Mouse (Mus musculus): ENCODE data around the gene Cyp21a1. TPM values are rescaled to one million over a fixed set of nuclear protein-coding genes. Genes with fewer than 3 reads are reported as not detected.
"Not testable (repeated sequence)": the region's sequence is repeated elsewhere in the genome, so short reads cannot be mapped to it uniquely, and the experiment has no call there.

Cyp21a1 gene
- polyA plus RNA-seq, 1 experiment from 2014 or later = not detected

GRCm38 (mm10) chr17:34803367-34803766 lies 994 bp downstream of the Cyp21a1 start:
- WGBS = 93% methylated on average over 6 of the region's 6 CpGs
- H3K36me3 ChIP-seq; H3K27me3 ChIP-seq; ATAC-seq (ENCODE audit: insufficient number of reproducible peaks, insufficient read depth, low FRiP score, low TSS enrichment, low read depth); H3K4me1 ChIP-seq (replicated peaks); H3K27ac ChIP-seq; H3K4me3 ChIP-seq (replicated peaks); H3K9ac ChIP-seq (replicated peaks); H3K4me2 ChIP-seq; H3K9me3 ChIP-seq: not testable (repeated sequence)

GRCm38 (mm10) chr17:34802756-34803155 lies 1.6 kb downstream of the Cyp21a1 start:
- not testable (repeated sequence) for H3K4me1 ChIP-seq (replicated peaks); H3K27me3 ChIP-seq; H3K9me3 ChIP-seq; H3K27ac ChIP-seq; H3K9ac ChIP-seq (replicated peaks); H3K4me3 ChIP-seq (replicated peaks); H3K36me3 ChIP-seq; H3K4me2 ChIP-seq; ATAC-seq (ENCODE audit: insufficient number of reproducible peaks, insufficient read depth, low FRiP score, low TSS enrichment, low read depth)
- 85% methylated on average over 9 of the region's 9 CpGs for WGBS

GRCm38 (mm10) chr17:34800781-34801305 lies 3.5 kb downstream of the Cyp21a1 start:
- H3K4me1 ChIP-seq (replicated peaks); H3K27me3 ChIP-seq; H3K9ac ChIP-seq (replicated peaks); H3K4me3 ChIP-seq (replicated peaks); H3K9me3 ChIP-seq; H3K4me2 ChIP-seq; H3K36me3 ChIP-seq; ATAC-seq (ENCODE audit: insufficient number of reproducible peaks, insufficient read depth, low FRiP score, low TSS enrichment, low read depth); H3K27ac ChIP-seq: not testable (repeated sequence)
- 93% methylated on average over 16 of the region's 16 CpGs for WGBS

GRCm38 (mm10) chr17:34799531-34799925 lies 4.8 kb downstream of the Cyp21a1 start:
- no peaks in the 10 kb centered on the region for H3K27me3 ChIP-seq
- no peak overlapping the region for H3K9ac ChIP-seq (replicated peaks)
- no peaks in the 10 kb centered on the region for H3K4me1 ChIP-seq (replicated peaks)
- H3K36me3 ChIP-seq = no peaks in the 10 kb centered on the region
- H3K4me3 ChIP-seq (replicated peaks) = no peak overlapping the region
- no peak overlapping the region for H3K4me2 ChIP-seq
- H3K9me3 ChIP-seq = no peaks in the 10 kb centered on the region
- no peak for ATAC-seq (ENCODE audit: insufficient number of reproducible peaks, insufficient read depth, low FRiP score, low TSS enrichment, low read depth)
- H3K27ac ChIP-seq = no peak overlapping the region
- WGBS = 93% methylated on average over 4 of the region's 4 CpGs

- Histone ChIP-seq H3K9ac (replicated peaks) (no peak overlapping the region), H3K36me3 (no peaks in the 10 kb centered on the region), H3K4me2 (no peak overlapping the region), H3K4me3 (replicated peaks) (no peak overlapping the region), H3K4me1 (replicated peaks) (no peaks in the 10 kb centered on the region), H3K9me3 (no peaks in the 10 kb centered on the region), H3K27me3 (no peaks in the 10 kb centered on the region), H3K27ac (no peak overlapping the region)
- no peak for ATAC-seq (ENCODE audit: insufficient number of reproducible peaks, insufficient read depth, low FRiP score, low TSS enrichment, low read depth)
- WGBS = 91% methylated on average over 14 of the region's 17 CpGs
These were observed 5.4 kb downstream of the Cyp21a1 start for GRCm38 (mm10) chr17:34798866-34799530.

GRCm38 (mm10) chr17:34798071-34798470 lies 6.3 kb downstream of the Cyp21a1 start:
- H3K4me2 ChIP-seq; H3K4me1 ChIP-seq (replicated peaks); H3K4me3 ChIP-seq (replicated peaks); H3K36me3 ChIP-seq; ATAC-seq (ENCODE audit: insufficient number of reproducible peaks, insufficient read depth, low FRiP score, low TSS enrichment, low read depth); H3K27ac ChIP-seq; H3K9ac ChIP-seq (replicated peaks); H3K9me3 ChIP-seq; H3K27me3 ChIP-seq: not testable (repeated sequence)
- 75% methylated on average over 7 of the region's 7 CpGs for WGBS

GRCm38 (mm10) chr17:34797211-34797995 lies 7.0 kb downstream of the Cyp21a1 start:
- H3K9ac ChIP-seq (replicated peaks); H3K4me3 ChIP-seq (replicated peaks); H3K9me3 ChIP-seq; H3K27ac ChIP-seq; H3K4me2 ChIP-seq; H3K4me1 ChIP-seq (replicated peaks); ATAC-seq (ENCODE audit: insufficient number of reproducible peaks, insufficient read depth, low FRiP score, low TSS enrichment, low read depth); H3K36me3 ChIP-seq; H3K27me3 ChIP-seq: not testable (repeated sequence)
- WGBS = 87% methylated on average over 10 of the region's 10 CpGs

GRCm38 (mm10) chr17:34796311-34797140 lies 7.8 kb downstream of the Cyp21a1 start:
- Histone ChIP-seq H3K9ac (replicated peaks) (no peak overlapping the region), H3K4me3 (replicated peaks) (no peak overlapping the region), H3K27ac (no peak overlapping the region), H3K36me3 (no peaks in the 10 kb centered on the region), H3K4me1 (replicated peaks) (no peaks in the 10 kb centered on the region), H3K9me3 (peaks cover 8% of the 10 kb centered on the region; the same call in 1 of the 2 replicates), H3K27me3 (no peaks in the 10 kb centered on the region), H3K4me2 (no peak overlapping the region)
- WGBS = 85% methylated on average over 8 of the region's 8 CpGs
- ATAC-seq (ENCODE audit: insufficient number of reproducible peaks, insufficient read depth, low FRiP score, low TSS enrichment, low read depth) = no peak

- peaks cover 8% of the 10 kb centered on the region; the same call in 1 of the 2 replicates for H3K9me3 ChIP-seq
- no peak overlapping the region for H3K4me2 ChIP-seq
- H3K27ac ChIP-seq = no peak overlapping the region
- no peaks in the 10 kb centered on the region for H3K27me3 ChIP-seq
- H3K9ac ChIP-seq (replicated peaks) = no peak overlapping the region
- no peaks in the 10 kb centered on the region for H3K4me1 ChIP-seq (replicated peaks)
- 66% methylated on average over 9 of the region's 9 CpGs for WGBS
- ATAC-seq (ENCODE audit: insufficient number of reproducible peaks, insufficient read depth, low FRiP score, low TSS enrichment, low read depth) = no peak
- no peak overlapping the region for H3K4me3 ChIP-seq (replicated peaks)
- H3K36me3 ChIP-seq = no peaks in the 10 kb centered on the region
These were observed 8.7 kb downstream of the Cyp21a1 start for GRCm38 (mm10) chr17:34795633-34796032.

GRCm38 (mm10) chr17:34795016-34795415 lies 9.3 kb downstream of the Cyp21a1 start:
- no peak overlapping the region for H3K27ac ChIP-seq
- no peaks in the 10 kb centered on the region for H3K36me3 ChIP-seq
- 85% methylated on average over 10 of the region's 10 CpGs for WGBS
- peaks cover 8% of the 10 kb centered on the region; the same call in 1 of the 2 replicates for H3K9me3 ChIP-seq
- no peaks in the 10 kb centered on the region for H3K4me1 ChIP-seq (replicated peaks)
- ATAC-seq (ENCODE audit: insufficient number of reproducible peaks, insufficient read depth, low FRiP score, low TSS enrichment, low read depth) = no peak
- no peak overlapping the region for H3K4me2 ChIP-seq
- no peaks in the 10 kb centered on the region for H3K27me3 ChIP-seq
- no peak overlapping the region for H3K4me3 ChIP-seq (replicated peaks)
- no peak overlapping the region for H3K9ac ChIP-seq (replicated peaks)

All from limb, embryonic 12.5 days (tissue).